Mouse (Mus musculus): ENCODE results near the gene Notch4.

Gene Notch4

DNA sequence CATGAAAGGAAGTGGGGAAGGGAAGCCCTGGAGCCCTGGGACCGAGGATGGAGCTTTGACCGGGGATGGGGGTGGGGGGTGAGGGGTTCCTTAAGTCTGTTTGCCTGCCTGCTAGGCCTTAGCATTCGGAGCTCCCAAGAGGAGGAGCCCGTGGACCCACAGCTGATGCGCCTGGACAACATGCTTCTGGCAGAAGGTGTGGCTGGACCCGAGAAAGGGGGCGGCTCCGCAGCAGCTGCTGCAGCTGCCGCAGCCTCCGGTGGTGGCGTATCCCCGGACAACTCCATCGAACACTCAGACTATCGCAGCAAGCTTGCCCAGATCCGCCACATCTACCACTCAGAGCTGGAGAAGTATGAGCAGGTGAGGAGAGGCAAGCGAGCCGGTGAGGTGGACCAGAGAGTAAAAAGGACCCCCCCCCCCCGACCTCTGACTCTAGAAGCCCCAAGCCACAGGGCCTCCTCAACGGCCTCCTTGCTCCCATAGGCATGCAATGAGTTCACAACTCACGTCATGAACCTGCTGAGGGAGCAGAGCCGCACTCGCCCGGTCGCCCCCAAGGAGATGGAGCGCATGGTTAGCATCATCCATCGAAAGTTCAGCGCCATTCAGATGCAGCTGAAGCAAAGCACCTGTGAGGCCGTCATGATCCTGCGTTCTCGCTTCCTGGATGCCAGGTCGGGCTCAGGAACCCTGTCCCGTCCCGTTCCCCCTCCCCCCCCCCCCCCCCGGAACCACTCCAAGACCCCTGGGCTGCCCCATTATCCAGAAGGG, 29.9 kb downstream of the Notch4 start:
- DNase-seq (ENCODE audit: low read depth, low spot score) = no peak

DNA sequence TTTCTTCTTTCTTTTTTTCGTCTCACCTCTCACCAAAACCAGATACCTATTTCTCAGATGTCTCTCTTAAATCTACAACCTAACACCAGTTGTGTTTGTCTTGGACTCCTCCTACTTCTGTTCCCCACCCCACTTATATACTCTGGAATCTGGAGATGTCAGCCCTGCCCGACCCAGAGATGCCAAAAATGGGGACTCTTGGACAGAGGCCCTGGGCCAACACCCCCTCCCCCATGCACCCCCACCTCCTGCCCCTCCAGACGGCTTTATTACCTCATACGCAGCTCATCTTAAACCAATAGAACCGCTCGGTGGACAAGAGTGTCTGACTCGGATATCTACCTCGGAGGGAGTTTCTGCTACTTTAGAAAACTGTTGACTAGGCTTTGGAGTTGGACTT, 32.0 kb downstream of the Notch4 start:
- no peak for DNase-seq (ENCODE audit: low read depth, low spot score)

DNA sequence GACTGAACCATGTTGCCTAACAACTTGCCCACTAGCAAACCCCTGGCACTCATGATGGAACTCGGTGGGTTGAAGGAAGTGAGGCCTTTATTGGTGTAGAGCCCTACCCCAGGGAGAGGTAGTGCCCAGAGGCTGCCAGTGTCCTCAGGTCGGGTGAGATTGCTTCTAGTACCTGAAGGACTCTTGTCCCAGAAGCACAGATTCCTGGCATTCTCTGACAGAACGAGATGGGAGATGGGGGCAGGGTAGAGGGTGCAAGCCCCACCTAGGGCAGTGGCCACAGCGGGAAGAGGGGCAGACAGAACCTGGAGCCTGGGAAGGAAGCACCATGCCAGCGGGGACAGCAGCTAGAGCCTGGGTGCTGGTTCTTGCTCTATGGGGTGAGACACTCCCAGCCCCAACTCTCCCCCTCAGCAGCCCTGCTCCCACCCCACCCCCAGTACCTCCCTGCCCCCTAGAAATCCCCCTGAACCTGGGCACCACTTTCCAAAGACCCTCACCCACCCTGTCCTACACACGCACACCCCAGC, 33.6 kb downstream of the Notch4 start, which contains the start of gene Ager:
Gene Ager (plus strand): TSS at position 297 of the 530 bp plus-strand sequence.
- no peak for DNase-seq (ENCODE audit: low read depth, low spot score)

DNA sequence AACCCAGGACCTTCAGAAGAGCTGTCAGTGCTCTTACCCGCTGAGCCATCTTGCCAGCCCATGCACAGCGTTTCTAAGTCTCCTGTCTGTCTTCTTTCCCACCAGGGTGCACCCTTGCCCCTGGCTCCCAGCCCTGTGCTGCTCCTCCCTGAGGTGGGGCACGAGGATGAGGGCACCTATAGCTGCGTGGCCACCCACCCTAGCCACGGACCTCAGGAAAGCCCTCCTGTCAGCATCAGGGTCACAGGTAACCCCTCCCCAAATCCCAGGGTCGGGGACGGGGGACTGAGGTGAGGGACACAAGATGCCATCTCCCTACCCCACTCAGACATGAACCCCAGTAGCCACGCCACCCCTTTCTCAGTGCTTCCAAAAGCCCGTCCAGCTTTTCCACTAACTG, 35.8 kb downstream of the Notch4 start:
- no peak for DNase-seq (ENCODE audit: low read depth, low spot score)

DNA sequence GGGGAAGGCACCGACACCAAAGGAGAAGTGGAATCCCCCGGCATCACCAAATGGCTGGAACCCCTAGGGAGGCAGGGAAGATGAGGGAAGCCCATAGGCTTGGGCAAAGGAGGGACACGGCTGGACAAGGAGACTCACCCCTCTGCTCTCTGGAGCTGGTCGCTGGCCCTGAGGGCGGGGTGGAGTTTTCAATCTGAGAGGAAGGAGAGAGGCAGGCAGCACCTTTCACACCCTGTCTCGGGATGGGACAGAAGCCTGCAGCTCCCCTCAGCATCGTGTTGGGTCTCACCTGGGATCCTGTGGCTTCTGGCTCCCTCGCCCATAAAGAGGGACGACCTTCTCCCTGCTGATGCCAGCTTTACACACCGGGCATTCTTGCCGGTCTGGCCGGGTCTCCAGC, 37.7 kb downstream of the Notch4 start:
- DNase-seq (ENCODE audit: low read depth, low spot score) = no peak

DNA sequence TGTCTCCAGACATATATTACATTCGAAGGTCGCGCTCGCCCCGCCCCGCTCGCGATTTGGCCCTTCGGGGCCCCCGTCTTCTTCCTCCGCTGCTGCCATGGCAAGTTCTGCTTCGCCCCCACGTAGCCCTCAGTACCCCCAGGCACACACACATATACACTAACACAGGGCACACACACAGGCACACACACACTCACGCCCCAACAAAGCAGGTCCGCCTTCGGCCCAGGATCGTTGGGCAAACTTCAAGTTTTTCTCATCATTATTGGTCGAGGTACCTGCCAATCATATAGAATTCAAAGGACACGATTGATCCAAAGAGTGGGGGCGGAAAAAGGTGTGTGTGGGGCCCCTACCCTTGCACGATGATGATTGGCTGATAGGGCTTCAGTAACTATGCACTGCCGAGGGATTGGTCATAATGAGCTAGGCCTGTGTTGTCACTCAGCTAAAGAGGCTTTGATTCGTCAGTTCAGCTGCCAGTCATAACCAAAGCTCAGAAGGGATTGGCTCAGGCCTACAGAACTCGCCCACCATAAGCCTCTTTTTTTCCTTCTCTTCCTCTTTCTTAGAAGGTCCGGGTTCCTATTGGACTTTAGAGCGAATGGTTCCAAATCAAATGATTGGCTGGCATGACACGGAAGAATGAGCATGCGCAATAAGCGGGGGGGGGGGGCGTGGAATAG, 39.5 kb downstream of the Notch4 start, which contains the start of gene Rnf5:
Gene Rnf5 (minus strand): TSS at position 316 of the 686 bp plus-strand sequence.
- peak; percentile 100 for DNase-seq (ENCODE audit: low read depth, low spot score)

DNA sequence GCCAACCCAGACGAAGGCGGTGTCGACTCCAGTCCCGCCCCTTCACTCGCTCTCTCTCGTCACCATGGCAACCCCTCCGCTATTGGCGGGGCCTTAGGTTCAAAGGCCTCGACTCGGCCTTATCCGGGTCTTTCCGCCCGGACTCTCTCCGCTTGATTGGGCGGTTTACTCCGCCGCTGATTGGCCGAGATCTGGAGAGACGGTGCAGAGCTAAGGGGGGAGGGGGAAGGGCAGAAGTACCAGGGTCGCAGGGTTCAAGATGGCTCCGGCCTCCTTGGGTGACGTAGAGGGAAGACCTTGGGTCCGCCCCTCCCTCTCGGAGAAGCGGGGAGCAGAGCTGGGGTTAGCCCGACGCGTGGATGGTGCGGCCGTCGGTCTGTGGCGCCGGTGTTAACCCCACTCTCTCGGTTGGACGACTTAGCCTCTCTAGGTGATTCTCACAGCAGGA, 40.0 kb downstream of the Notch4 start, which contains the start of gene Agpat1:
Gene Agpat1 (plus strand): TSS at position 202 of the 448 bp plus-strand sequence.
- DNase-seq (ENCODE audit: low read depth, low spot score) = peak; percentile 100

DNA sequence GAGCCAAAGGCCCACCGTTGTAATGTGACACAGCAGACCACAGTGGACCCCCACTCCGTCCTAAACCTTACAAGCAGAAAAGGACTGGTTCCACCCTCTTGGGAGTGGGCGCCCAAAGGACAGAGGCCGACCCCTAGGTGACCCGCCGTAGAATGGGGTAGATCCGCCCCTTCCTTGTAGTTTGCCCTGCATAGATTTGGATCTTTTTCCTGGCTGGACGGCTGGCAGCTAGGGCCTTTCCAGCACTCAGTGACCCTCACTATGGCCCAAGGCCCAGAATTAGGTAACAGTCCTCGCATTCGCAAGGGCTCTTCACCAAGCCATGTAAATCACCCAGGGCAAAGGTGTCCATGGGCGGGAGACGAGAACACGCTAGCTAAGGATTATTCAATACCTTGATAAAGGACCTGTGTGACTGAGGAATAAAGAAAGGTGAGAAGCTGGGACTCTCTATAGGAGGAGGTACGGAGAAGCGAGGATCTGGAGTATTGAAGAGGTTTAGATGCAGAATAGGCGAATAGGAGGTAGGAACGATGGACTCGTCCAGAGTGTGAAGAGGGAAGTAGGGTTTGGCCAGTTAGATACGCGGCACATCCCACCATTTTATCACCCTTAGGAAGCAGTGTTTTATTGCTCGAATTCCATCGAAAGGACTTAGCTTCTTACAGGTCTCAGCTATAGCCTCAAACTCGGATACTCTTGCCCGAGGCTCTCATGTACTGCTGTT, 40.6 kb downstream of the Notch4 start:
- peak; percentile 85 for DNase-seq (ENCODE audit: low read depth, low spot score)

DNA sequence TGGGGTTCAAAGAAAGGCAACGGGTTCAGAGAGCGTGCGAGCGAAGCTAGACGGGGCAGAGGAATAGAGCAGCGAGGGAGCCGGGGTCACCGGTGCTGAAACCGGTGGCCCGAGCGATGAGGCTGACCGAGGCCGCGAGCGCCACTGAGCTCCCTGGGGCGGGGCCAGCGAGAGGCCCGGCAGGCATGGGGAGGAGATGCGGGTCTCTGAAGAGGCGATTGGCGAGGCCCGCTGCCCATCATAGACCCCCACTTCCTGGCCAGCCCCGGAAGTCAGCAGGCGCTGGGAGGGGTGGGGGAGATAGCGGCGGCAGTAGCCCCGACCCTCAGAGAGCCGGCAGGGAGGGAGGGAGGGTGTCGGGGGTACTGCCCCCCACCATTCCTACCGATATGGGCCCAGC, 41.5 kb downstream of the Notch4 start:
- DNase-seq (ENCODE audit: low read depth, low spot score) = peak; percentile 95

DNA sequence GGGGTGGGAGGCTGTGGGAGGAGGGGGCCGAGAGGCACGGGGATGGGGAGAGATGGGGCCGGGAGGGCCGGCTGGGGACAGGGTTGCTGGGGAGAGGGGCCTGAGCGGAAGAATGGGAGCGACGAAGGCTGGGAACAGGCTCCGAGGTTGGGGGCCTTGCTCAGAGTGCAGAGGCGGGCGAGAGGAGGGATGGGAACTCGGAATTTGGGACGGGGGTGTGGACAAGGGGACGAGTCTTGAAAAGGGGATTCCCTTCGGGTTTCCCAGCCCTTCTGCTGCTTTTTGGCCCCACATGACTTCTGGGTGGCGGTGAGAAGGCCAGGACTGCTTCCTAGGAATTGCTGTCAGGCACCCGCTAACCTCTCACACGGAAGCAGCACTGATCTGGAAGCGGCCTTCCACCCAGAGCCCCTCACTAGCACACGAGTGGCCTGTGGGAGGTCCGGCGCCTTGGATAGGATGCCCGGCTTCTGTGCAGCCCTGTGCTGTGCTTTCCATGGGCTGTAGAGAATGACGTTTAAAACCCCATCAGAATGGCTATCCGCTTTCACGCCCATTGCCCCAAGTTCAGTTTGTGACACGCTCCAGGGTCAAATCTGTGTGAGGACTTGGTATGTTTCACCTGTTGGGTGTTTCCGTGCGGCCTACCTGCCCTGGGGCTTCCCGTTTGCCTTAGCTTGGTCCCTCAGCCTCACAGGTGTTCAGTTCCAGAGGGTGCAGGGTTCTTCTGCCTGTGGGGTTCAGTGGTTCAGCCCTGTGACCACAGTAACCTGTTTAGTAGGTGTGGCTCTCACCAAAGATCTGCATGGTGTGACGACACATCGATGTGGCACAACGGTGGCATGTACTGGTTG, 42.3 kb downstream of the Notch4 start:
- DNase-seq (ENCODE audit: low read depth, low spot score) = no peak

DNA sequence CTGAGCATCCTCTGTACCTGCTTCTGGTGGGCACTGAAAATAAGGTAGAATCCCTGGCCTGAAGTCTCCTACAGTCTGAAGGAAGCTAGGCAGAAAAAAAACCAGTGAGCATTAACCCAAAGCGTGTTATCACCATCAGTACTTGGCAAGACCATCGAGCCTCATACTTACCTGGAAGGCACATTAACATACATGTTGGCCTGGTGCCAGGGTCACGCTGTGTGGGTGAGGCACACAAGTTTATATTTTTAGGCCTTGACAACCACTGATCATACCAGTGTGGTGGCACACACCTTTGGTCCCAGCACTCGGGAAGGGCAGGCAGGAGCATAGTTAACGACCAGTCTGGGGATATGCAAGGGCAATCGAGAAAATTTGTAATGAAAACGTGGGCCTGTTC, 43.9 kb downstream of the Notch4 start:
- DNase-seq (ENCODE audit: low read depth, low spot score) = no peak

DNA sequence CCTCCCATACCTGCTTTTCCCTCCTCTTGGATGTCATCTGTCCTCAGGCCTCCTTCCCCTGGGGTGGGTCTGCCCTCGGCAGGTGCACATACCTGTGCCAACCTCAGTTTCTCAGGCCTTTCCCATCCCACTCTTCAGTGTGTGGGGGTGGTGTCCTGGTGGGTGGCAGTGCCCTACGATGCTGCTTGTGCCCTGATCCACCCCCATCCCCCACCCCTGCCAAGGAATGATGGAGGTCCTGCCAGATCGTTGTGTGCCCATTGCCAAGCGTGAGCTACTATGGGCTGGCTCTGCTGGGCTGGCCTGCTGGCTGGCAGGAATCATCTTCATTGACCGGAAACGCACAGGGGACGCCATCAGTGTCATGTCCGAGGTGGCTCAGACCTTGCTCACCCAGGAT, 47.0 kb downstream of the Notch4 start:
- no peak for DNase-seq (ENCODE audit: low read depth, low spot score)

DNA sequence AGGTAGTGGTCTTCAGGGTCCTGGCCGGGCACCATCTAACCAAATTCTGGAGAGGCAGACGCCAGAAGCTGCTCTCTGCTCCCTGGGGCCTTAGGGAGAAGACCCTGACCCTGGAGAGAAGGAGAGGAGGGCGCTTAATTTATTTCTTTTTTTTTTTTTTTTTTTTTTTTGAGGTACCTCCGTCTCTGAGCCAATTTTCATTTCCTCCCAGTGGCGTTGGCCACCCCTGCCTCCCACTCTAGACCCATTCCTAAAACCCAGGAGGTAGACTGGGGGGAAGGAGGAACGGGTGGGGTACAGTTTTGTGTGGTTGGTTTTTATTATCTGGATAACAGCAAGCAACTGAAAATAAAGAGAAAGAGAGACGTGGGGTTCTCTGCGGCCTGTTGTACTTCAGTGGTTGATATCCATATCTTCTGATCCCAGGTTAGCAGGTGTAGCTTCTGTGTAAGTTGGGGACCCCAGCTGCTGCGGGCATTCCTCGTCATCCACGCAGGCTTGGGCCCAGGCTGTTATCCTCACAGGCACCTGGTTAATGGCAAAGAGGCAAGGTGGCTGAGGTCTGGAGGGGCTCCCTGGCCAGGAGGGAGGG, 49.1 kb downstream of the Notch4 start:
- DNase-seq (ENCODE audit: low read depth, low spot score) = no peak

DNA sequence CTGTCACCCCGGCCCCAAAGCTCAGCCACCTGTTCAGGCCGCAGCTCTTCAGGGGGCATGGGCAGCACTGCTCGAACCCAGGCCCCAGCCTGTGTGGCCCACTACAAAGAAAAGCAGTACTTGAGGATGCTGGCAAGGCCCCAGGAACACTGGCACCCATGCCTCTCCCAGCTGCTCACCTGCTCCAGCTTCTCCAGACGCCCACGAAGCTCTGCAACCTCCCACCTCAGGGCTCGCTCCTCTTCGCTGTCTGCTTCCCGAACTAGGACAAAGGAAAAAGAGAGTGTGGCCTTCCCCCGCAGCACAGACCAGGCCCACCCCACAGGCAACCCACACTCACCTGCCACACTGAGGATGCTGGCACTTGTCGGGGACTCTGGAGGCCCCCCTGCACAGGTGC, 49.8 kb downstream of the Notch4 start:
- DNase-seq (ENCODE audit: low read depth, low spot score) = no peak

DNA sequence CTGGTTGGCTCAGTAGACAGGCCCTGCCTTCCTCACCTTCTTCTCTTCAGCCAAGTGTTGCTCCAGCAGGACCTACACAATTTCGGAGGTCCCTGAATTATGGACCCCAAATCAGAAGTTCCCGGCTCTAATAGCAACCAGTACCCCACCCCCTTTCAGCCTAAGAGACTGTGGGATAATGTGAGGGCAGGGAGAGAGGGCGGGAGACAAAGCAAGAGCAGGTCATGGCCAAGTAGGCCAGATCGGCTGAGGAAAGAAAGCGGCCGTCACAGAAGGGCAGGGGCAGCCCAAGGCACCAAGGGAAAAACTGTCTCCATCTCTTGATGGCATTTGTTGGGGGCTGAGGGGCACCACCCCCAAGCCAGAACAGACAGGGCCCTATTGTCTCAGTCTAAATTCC, 51.8 kb downstream of the Notch4 start, which contains the start of gene Egfl8:
Gene Egfl8 (minus strand): TSS at position 101 of the 400 bp plus-strand sequence.
- no peak for DNase-seq (ENCODE audit: low read depth, low spot score)

DNA sequence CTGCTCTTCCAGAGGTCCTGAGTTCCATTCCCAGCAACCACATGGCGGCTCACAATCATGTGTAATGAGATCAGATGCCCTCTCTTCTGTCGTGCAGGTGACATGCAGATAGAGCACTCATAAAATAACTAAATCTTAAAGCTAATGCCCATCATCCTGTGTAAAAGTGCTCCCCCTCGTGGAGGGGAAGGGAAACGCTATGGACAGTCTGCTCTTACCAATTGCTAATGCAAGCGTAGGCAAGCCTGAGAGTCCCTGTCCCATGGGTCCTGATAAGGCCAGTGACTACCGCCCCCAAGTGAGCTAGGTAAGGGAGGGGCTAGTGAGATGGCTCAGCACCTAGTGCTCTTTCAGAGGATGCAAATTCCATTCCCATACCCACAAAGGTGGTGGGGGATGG, 54.9 kb downstream of the Notch4 start:
- no peak for DNase-seq (ENCODE audit: low read depth, low spot score)

DNA sequence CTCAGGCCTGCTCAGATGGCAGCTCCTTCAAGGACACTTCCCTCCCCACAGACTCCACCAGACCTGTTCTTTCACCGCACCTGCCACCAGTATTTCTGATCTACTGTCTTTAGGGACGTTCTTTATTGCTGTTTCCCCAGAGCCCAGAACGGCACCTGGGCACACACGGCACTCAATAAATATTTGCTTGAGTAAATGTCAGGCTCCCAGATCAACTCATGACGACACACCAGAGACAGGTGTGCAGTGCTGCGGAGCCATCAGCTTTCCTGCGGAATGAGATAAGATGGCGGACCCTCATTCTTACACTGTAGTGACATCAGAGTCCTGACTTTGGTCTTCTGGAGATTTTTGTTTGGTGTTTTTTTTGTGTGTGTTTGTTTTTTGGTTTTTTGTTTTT, 56.9 kb downstream of the Notch4 start:
- no peak for DNase-seq (ENCODE audit: low read depth, low spot score)

DNA sequence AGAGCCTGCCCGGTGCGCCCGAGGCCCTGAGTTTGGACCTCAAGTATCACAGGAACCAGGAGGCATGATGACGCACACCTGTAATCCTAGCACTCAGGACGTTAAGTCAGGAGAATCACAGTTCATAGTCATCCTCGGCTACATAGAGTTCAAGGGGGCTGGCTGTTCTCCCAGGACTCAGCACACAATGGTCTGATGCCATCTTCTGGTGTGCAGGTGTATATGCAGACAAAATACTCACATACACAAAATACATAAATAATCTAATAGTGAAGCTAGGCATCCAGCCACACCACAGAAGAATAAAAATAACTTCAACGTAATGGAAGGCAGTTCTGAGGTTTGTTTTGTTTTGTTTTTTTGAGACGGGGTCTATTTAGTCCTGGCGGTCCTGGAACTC, 59.1 kb downstream of the Notch4 start:
- DNase-seq (ENCODE audit: low read depth, low spot score) = no peak

DNA sequence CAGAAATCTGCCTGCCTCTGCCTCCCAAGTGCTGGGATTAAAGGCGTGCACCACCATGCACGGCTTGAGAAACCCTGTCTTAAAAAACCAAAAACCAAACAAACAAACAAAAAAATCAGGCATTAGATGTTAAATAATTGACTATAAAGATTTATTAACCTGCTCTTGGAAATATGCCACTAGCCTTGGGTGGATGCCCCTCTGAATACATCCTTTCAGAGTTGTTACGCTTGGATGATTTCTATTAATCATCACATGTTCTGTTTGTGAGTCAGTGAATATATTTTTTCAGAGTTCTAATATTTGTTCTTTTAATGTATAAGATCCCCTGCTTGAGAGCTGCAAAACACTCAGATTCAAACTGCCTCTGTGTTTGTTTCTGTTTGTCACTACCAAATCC, 60.9 kb downstream of the Notch4 start:
- DNase-seq (ENCODE audit: low read depth, low spot score) = no peak

DNA sequence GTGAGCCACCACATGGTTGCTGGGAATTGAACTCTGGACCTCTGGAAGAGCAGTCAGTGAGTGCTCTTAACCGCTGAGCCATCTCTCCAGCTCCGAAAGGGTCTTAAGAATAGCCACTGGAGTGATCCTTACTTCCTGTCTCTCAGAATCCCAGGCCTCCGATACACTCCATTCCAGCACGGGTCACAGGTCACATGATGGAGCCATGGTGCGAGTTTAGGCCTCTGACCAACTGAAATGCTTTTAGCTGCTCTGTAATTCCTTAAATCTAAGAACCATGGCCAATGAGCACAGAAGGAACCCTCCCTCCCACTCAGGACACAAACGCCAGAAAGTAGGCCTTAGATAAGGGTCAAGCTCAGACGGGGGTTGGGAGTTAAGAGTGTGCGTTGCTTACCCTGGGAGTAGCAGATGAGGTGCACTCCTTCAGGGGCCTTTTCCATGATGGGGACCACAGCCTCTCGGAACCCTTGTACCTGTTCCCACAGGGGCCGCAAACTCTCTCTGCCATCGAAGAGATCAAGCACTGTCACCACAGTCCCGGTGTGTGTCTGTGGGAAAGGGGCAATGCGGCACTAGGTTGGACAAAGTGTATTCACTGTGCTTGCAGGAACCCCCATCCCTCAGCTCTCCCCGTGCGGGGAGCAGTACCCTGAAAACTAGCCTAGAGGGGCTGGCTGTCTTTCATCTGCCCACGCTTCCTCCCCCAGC, 62.1 kb downstream of the Notch4 start:
- DNase-seq (ENCODE audit: low read depth, low spot score) = no peak

All from skeletal muscle tissue, adult 2 months (tissue).